Mouse (Mus musculus) neural tube, embryonic 10.5 days (tissue): ENCODE results near the gene Tuba3a.
A peak's percentile ranks its signal among the peaks of the same experiment; 100 is the strongest.

Source experiments
- DNase-seq: peaks from one replicate; pipeline ENCODE4 v3.0.0-alpha.2; 2017; ENCODE audit warnings: low spot score; ENCODE audit errors: extremely low spot score

Tuba3a gene

DNA sequence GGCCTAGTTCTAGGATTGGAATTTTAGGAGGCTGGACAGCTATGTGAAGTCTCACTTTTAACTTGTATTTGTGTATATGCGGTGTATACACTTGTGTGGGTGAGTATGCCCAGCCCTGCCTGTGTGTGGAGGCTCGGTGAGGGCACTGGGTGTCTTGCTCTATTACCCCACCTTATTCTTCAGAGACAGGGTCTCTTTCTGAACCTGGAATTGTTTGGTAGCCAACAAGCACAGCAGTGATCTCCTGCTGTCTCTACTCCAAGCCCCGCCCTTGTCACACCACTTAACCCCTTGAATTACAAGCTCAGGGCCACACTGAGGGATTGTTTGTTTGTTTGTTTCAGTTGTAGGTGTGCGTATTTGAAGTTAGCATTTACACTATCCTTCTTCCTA, 53.8 kb downstream of the Tuba3a start:
- DNase-seq: no peak

DNA sequence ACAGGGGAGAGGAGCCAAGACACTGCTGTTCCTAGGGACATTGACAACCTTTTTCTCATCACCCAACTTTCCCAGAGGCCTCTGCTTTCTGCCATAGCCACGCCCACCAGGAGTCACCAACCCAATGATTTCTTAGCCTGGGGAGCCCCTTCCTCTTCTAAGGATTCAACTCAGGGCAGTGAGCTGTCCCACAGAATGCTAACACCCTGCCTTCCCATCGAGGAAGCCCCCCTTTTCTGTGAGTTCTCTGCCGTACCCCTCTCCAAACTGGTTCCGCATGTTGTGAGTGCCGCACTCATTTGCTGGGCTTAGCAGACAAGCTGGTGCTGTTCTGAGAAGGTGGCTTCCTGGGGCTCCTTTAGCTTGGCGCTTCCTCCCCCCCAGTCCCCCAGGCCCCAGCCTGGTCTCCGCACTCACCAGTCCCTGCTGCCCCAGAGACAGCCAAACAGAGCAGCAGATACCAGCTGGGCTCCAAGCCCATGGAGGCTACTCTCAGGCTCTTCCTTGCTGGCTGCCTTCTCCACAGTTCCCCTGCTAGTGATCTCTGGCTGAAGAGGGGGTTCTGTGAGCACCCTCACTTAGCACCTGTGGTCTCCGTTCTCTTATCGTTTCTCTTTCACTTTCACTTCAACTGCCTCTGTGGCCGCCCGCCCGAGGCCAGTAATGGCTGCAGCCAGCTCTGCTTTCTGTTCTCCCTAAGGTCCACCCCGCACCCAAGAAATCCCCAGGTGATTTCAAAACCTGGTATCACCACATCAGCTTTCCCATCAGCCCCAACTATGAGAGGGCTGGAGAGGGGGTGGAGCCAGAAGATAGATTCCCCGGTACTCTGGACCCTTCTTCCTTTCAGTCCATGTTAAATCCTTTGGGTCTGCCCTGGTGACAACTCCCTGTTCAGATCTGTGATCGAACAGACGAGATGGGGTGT, 54.5 kb downstream of the Tuba3a start, which contains the start of gene Tapbpl:
Tapbpl (minus strand) TSS at position 744 of the 928 bp plus-strand sequence.
- DNase-seq: peak; percentile 38

DNA sequence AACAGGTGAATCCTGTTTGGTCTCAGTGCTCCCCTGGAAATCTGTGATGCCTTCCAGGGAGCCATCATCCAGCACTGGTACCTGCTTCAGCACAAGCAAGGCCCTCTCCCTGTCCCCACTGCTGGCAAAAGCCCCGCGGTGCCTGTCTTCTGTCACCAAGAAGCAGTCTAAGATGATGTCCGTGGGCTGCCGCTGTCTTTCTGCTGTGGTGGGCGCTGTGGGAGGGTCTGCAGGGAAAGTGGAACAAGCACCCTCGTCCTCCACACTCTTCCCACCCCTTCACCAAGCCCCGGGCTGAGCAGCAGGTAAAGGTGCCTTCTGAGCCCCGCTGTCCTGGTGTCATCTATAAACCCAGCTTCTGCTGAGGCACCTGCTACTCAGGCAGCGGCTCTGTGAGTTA, 55.3 kb downstream of the Tuba3a start:
- DNase-seq: no peak
